Mouse (Mus musculus) lung, adult 2 months (tissue): ENCODE measurements around the gene Cyp2c55.

Experiments
- CTCF ChIP-seq: fragments of 200-500 bp; IDR thresholded peaks from 2 replicates; pipeline ENCODE4 v1.5.1; 2011; ENCODE audit warnings: mild to moderate bottlenecking, low read length, control low read depth; ENCODE audit not compliant: insufficient read depth
- POLR2A ChIP-seq: fragments of 200-500 bp; IDR thresholded peaks from 2 replicates; pipeline ENCODE4 v1.6.1; 2011; ENCODE audit warnings: low read depth, mild to moderate bottlenecking, control low read depth, low read length, borderline replicate concordance; ENCODE audit errors: extremely low read depth

GRCm38 (mm10) chr19:39060719-39061118 lies 53.9 kb downstream of the Cyp2c55 start, which contains the start of gene Cyp2c65:
- TF ChIP-seq CTCF (no peak), POLR2A (no peak)
